Mouse (Mus musculus) MEL (cell line): Measurements from ENCODE around the gene Fxn.

ENCODE experiments used
- CHD1 ChIP-seq: IDR thresholded peaks from 2 replicates; pipeline ENCODE4 v1.6.1; 2012; ENCODE audit warnings: low read depth, mild to moderate bottlenecking, inconsistent platforms, low read length, improper control_type of control experiment
- CTCF ChIP-seq, 3 experiments: IDR thresholded peaks in 2 of 3; conservative IDR thresholded peaks in 1 of 3; 2 replicates each; pipeline ENCODE4 v1.5.1; 2011 to 2012; ENCODE audit warnings: low read length in 3 of 3, low read depth in 2 of 3, mild to moderate bottlenecking in 2 of 3, improper control_type of control experiment in 1 of 3, inconsistent platforms in 1 of 3, mixed read lengths in 1 of 3, moderate library complexity in 1 of 3; ENCODE audit not compliant: control insufficient read depth in 1 of 3, insufficient read depth in 1 of 3, poor library complexity in 1 of 3, severe bottlenecking in 1 of 3
- GATA1 ChIP-seq: IDR thresholded peaks from 2 replicates; pipeline ENCODE4 v1.6.1; 2011; ENCODE audit warnings: low read depth, low read length, improper control_type of control experiment
- MAZ ChIP-seq: IDR thresholded peaks from 2 replicates; pipeline ENCODE4 v1.6.1; 2012; ENCODE audit warnings: low read depth, mild to moderate bottlenecking, inconsistent platforms, low read length, improper control_type of control experiment
- POLR2A ChIP-seq, 2 experiments: IDR thresholded peaks; 2 replicates each; pipeline ENCODE4 v1.6.1; 2011 to 2012; ENCODE audit warnings: low read length in 2 of 2, mild to moderate bottlenecking in 2 of 2, control low read depth in 1 of 2, improper control_type of control experiment in 1 of 2, low read depth in 1 of 2, moderate library complexity in 1 of 2; ENCODE audit not compliant: control insufficient read depth in 1 of 2, insufficient read depth in 1 of 2, poor library complexity in 1 of 2
- ZC3H11A ChIP-seq: IDR thresholded peaks from 2 replicates; pipeline ENCODE4 v1.6.1; 2012; ENCODE audit warnings: low read depth, mild to moderate bottlenecking, inconsistent platforms, low read length, improper control_type of control experiment
- ZKSCAN1 ChIP-seq: IDR thresholded peaks from 2 replicates; pipeline ENCODE4 v1.6.1; 2012; ENCODE audit warnings: low read depth, mild to moderate bottlenecking, inconsistent platforms, low read length, improper control_type of control experiment, moderate library complexity
- ZMIZ1 ChIP-seq: IDR thresholded peaks from 2 replicates; pipeline ENCODE4 v1.6.1; 2012; ENCODE audit warnings: low read depth, mild to moderate bottlenecking, inconsistent platforms, low read length, improper control_type of control experiment, moderate library complexity

GRCm38 (mm10) chr19:24271746-24272426, 8.5 kb downstream of the Fxn start:
- TF ChIP-seq CHD1 (no peak), ZMIZ1 (no peak), MAZ (no peak), POLR2A (IDR thresholded peaks at IDR 0.05; ENCODE audit: control insufficient read depth in 1 of 2, insufficient read depth in 1 of 2, low read depth in 1 of 2, low read length in 2 of 2, poor library complexity in 1 of 2) (no peak), ZKSCAN1 (no peak), GATA1 (no peak), CTCF (IDR thresholded peaks at IDR 0.05 in 2 of 3, conservative IDR thresholded peaks at IDR 0.05 in 1 of 3; ENCODE audit: control insufficient read depth in 1 of 3, insufficient read depth in 1 of 3, low read depth in 2 of 3, low read length in 3 of 3, poor library complexity in 1 of 3, severe bottlenecking in 1 of 3) (peak; percentile 78 to 85 (median 79)), ZC3H11A (no peak; the same call in 1 of the 2 replicates)
